Mouse (Mus musculus) naive thymus-derived CD4-positive, alpha-beta T cell, adult 2 months (primary cell): Measurements from ENCODE around the gene Slc13a2.

Experiments used
- DNase-seq: peaks from one replicate; pipeline ENCODE4 v3.0.0-alpha.2; 2011; ENCODE audit warnings: low read depth

Slc13a2 gene

GRCm38 (mm10) chr11:78434052-78434451 is 12.0 kb upstream of the Slc13a2 start:
- DNase-seq: no peak

- DNase-seq: no peak
Measured at GRCm38 (mm10) chr11:78431176-78431575, 9.2 kb upstream of the Slc13a2 start.

- DNase-seq: no peak
Measured at GRCm38 (mm10) chr11:78430195-78430878, 8.3 kb upstream of the Slc13a2 start.

- DNase-seq: no peak
Measured at GRCm38 (mm10) chr11:78428309-78428708, 6.3 kb upstream of the Slc13a2 start.

GRCm38 (mm10) chr11:78427655-78428054 is 5.6 kb upstream of the Slc13a2 start:
- no peak for DNase-seq

GRCm38 (mm10) chr11:78425572-78425971 is 3.6 kb upstream of the Slc13a2 start:
- no peak for DNase-seq

GRCm38 (mm10) chr11:78424352-78424751 is 2.3 kb upstream of the Slc13a2 start:
- DNase-seq: no peak

- no peak for DNase-seq
Measured at GRCm38 (mm10) chr11:78421201-78422009, 612 bp downstream of the Slc13a2 start.

- DNase-seq: no peak
Measured at GRCm38 (mm10) chr11:78420263-78420889, 1.6 kb downstream of the Slc13a2 start.

GRCm38 (mm10) chr11:78416854-78417253 is 5.2 kb downstream of the Slc13a2 start:
- no peak for DNase-seq

- DNase-seq: no peak
Measured at GRCm38 (mm10) chr11:78412861-78413260, 9.2 kb downstream of the Slc13a2 start.

- no peak for DNase-seq
Measured at GRCm38 (mm10) chr11:78412324-78412850, 9.6 kb downstream of the Slc13a2 start.

- no peak for DNase-seq
Measured at GRCm38 (mm10) chr11:78411606-78412323, 10.3 kb downstream of the Slc13a2 start.

GRCm38 (mm10) chr11:78408256-78409240 is 13.5 kb downstream of the Slc13a2 start:
- no peak for DNase-seq

- no peak for DNase-seq
Measured at GRCm38 (mm10) chr11:78402062-78402461, 20.0 kb downstream of the Slc13a2 start.

GRCm38 (mm10) chr11:78401469-78401868 is 20.5 kb downstream of the Slc13a2 start:
- no peak for DNase-seq

GRCm38 (mm10) chr11:78400936-78401335 is 21.1 kb downstream of the Slc13a2 start:
- no peak for DNase-seq

- peak; percentile 61 for DNase-seq
Measured at GRCm38 (mm10) chr11:78399680-78400079, 22.3 kb downstream of the Slc13a2 start.

- no peak for DNase-seq
Measured at GRCm38 (mm10) chr11:78398212-78398611, 23.8 kb downstream of the Slc13a2 start.

- DNase-seq: peak; percentile 71
Measured at GRCm38 (mm10) chr11:78397397-78397796, 24.6 kb downstream of the Slc13a2 start.

- DNase-seq: no peak
Measured at GRCm38 (mm10) chr11:78396950-78397349, 25.1 kb downstream of the Slc13a2 start.
